Mouse (Mus musculus) G1E (cell line): ENCODE measurements around the gene Fkbp7. TPM values are rescaled to one million over a fixed set of nuclear protein-coding genes. Genes with fewer than 3 reads are reported as not detected.
A peak's percentile ranks its signal among the peaks of the same experiment; 100 is the strongest.

ENCODE experiments used
- ATAC-seq: 2 replicates; pipeline ENCODE4 v1.8.0; 2016; ENCODE audit warnings: mild to moderate bottlenecking; ENCODE audit not compliant: insufficient number of reproducible peaks, poor library complexity, low FRiP score, severe bottlenecking; ENCODE audit errors: extremely low read depth
- DNase-seq: peaks from one replicate; pipeline ENCODE4 v3.0.0; 2012; ENCODE audit warnings: low spot score
- H3K27me3 ChIP-seq: 2 replicates; pipeline ENCODE4 v1.6.1; 2012; ENCODE audit warnings: mild to moderate bottlenecking, low read length, inconsistent platforms; ENCODE audit not compliant: insufficient read depth
- H3K36me3 ChIP-seq: replicated peaks from 2 replicates; pipeline ENCODE3; 2012; ENCODE audit warnings: mild to moderate bottlenecking, inconsistent platforms
- H3K4me1 ChIP-seq: 2 replicates; pipeline ENCODE4 v1.6.1; 2012; ENCODE audit warnings: low read depth, low read length, inconsistent platforms, mixed read lengths; ENCODE audit not compliant: insufficient read depth
- H3K4me3 ChIP-seq: 2 replicates; pipeline ENCODE4 v1.5.1; 2012; ENCODE audit warnings: low read depth, mild to moderate bottlenecking, inconsistent platforms, low read length, moderate library complexity, mixed read lengths
- H3K9me3 ChIP-seq: replicated peaks from 2 replicates; pipeline ENCODE4 v1.6.1; 2012; ENCODE audit warnings: inconsistent platforms
- CTCF ChIP-seq: IDR thresholded peaks from 2 replicates; pipeline ENCODE4 v1.5.1; 2012; ENCODE audit warnings: low read depth, low read length, inconsistent platforms, mixed read lengths
- GATA1 ChIP-seq: IDR thresholded peaks from 2 replicates; pipeline ENCODE4 v1.6.1; 2012; ENCODE audit warnings: borderline replicate concordance, low read length, inconsistent platforms, mixed read lengths
- GATA2 ChIP-seq: IDR thresholded peaks from 2 replicates; pipeline ENCODE4 v1.6.1; 2012; ENCODE audit warnings: low read depth, low read length, inconsistent platforms, borderline replicate concordance
- POLR2AphosphoS5 ChIP-seq: IDR thresholded peaks from 2 replicates; pipeline ENCODE4 v1.6.1; 2012; ENCODE audit warnings: low read depth, low read length, inconsistent platforms; ENCODE audit not compliant: insufficient replicate concordance
- TAL1 ChIP-seq: conservative IDR thresholded peaks from 2 replicates; pipeline ENCODE4 v1.6.1; 2012; ENCODE audit warnings: low read depth, low read length, inconsistent platforms, mixed read lengths
- polyA plus RNA-seq: library from polyadenylated mRNA; stranded (reverse); fragments of >175 nt; gene quantifications from 2 replicates; pipeline ENCODE4 v1.2.3, GENCODE M21; 2012
- total RNA-seq, 2 experiments: library from RNA; stranded (forward) in 1 of 2; stranded (reverse) in 1 of 2; fragments of 200-1000 nt in 1 of 2; fragments of >200 nt in 1 of 2; fragmentation: Nextera tagmentation in 1 of 2; gene quantifications; 2 replicates each; pipeline ENCODE4 v1.2.3; 2014 to 2017

Gene Fkbp7
- total and polyA plus RNA-seq, 3 experiments, result 0.29 to 9.9 (median 5.3) TPM

DNA sequence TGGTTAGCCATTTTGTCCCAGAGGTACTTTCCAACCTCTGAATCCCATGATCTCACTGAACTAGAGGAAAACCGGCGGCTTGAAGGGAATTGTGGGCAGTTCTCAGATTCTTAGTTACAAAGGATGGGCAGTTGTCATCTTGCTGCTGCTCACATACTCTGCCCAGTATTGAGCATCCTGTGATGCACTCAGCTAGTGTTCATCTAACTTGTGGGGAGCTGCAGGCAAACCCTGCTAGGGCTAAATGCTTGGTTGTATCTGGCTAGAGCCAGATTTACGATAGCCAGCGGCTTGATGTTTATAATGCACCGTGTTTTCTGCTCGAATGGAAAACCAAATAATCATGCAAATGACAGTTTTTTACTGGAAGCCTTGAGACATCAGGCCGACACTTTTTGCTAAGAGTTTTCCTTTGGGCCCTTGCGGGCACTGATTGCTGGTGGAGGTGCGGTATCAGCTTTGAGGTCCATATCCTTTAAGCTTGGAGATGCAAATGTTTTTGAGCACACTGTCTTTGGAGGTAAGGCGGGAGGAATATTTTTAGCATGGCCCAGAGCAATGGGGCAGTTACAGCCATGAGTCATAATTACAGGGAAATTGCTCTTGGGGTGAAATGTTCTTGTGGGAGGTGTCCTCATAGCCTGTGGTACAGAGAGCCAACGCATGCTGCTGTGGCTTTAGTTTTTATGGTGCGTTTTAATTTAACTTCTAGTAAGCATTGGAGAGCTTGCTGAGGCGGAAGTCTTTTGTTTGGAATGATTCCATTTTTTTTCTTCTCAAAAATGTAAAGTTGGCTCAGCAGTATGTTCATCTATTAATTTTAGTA is 3.7 kb upstream of the Fkbp7 start:
- DNase-seq (no peak), ATAC-seq (no peak)
- H3K4me1 ChIP-seq, result peaks cover 48% of the 10 kb centered on the region
- peak overlapping the region; percentile 84 for H3K4me3 ChIP-seq
- no peaks in the 10 kb centered on the region for H3K9me3 ChIP-seq
- no peak for TF ChIP-seq CTCF
- TF ChIP-seq TAL1, result no peak
- TF ChIP-seq GATA2, result no peak
- no peak for TF ChIP-seq GATA1
- no peak for TF ChIP-seq POLR2AphosphoS5
- peaks cover 48% of the 10 kb centered on the region for H3K36me3 ChIP-seq
- no peaks in the 10 kb centered on the region for H3K27me3 ChIP-seq

DNA sequence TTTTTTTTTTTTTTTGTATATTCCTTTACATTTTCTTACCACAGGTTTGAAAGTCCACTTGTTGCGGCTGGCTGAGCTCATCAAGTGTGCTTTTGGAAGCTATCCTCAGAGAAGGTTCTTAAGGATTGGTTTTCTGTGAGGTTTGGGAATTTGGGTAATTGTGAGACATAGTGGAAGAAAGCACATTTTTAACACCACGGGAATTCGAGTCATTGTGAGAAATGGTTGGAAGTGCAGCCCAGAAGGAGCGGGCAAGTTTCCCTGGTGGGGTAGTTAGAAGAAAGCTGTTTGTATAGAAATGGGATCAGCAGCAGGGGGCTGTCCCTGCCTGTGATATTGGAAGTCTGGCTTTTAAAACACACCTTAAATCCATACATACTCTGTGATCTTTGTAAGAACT is 3.0 kb upstream of the Fkbp7 start:
- Histone ChIP-seq H3K4me3 (peak overlapping the region; percentile 84), H3K4me1 (peaks cover 49% of the 10 kb centered on the region), H3K27me3 (no peaks in the 10 kb centered on the region), H3K9me3 (no peaks in the 10 kb centered on the region), H3K36me3 (peaks cover 43% of the 10 kb centered on the region)
- ATAC-seq (no peak), DNase-seq (no peak)
- no peak for TF ChIP-seq GATA2
- TF ChIP-seq GATA1, result no peak
- no peak for TF ChIP-seq CTCF
- no peak for TF ChIP-seq TAL1
- TF ChIP-seq POLR2AphosphoS5, result no peak

GRCm38 (mm10) chr2:76675451-76675850 is 2.5 kb upstream of the Fkbp7 start:
- DNase-seq, result no peak
- peaks cover 38% of the 10 kb centered on the region for H3K36me3 ChIP-seq
- no peak for ATAC-seq
- H3K4me1 ChIP-seq, result peaks cover 49% of the 10 kb centered on the region
- H3K4me3 ChIP-seq, result peak overlapping the region; percentile 84
- H3K9me3 ChIP-seq, result no peaks in the 10 kb centered on the region
- H3K27me3 ChIP-seq, result no peaks in the 10 kb centered on the region
- no peak for TF ChIP-seq CTCF
- no peak for TF ChIP-seq GATA2
- TF ChIP-seq POLR2AphosphoS5, result no peak
- no peak for TF ChIP-seq GATA1
- no peak for TF ChIP-seq TAL1

DNA sequence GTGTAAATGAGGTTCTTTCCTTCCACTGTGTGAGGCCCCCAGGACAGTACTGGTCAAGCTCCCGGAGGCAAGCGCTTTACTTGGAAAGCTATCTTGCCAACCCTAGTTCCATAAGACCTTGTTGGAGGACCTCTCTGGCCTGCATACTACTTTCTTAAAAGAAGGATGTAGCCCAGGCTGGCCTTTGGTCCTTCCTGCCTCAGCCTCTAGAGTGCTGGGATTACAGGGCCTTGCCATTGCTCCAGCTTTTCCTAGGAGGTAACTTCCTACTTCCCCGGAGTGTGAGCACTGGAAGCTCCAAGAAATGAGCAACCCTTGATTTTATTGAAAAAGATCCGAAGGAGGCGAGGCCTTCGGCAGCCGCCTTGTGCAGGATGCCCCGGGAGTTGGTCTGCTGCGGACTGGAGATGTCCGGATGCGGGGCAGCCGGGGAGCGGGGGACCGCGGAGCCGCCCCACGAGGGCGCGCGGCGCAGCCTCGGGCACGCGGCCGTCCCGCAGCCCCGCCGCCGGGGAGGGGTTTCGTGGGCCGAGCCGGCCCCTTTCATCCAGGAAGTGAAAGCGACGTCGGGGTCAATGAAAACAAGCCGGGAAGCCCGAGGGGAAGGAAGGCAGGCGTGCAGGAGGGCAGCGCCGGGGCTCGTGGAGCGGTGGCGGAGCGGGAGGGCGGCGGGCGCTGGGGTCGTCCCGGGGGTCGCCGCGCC is 2.0 kb upstream of the Fkbp7 start, which contains the start of gene Plekha3:
Gene Plekha3, plus strand, starts transcription at position 557 of the 703 bp plus-strand sequence.
- Histone ChIP-seq H3K27me3 (no peaks in the 10 kb centered on the region), H3K4me3 (peak within 1 kb of the TSS; percentile 84), H3K9me3 (no peaks in the 10 kb centered on the region), H3K4me1 (peaks cover 49% of the 10 kb centered on the region), H3K36me3 (peaks cover 32% of the 10 kb centered on the region)
- ATAC-seq (peak; percentile 35), DNase-seq (peak; percentile 93)
- no peak for TF ChIP-seq TAL1
- no peak for TF ChIP-seq CTCF

DNA sequence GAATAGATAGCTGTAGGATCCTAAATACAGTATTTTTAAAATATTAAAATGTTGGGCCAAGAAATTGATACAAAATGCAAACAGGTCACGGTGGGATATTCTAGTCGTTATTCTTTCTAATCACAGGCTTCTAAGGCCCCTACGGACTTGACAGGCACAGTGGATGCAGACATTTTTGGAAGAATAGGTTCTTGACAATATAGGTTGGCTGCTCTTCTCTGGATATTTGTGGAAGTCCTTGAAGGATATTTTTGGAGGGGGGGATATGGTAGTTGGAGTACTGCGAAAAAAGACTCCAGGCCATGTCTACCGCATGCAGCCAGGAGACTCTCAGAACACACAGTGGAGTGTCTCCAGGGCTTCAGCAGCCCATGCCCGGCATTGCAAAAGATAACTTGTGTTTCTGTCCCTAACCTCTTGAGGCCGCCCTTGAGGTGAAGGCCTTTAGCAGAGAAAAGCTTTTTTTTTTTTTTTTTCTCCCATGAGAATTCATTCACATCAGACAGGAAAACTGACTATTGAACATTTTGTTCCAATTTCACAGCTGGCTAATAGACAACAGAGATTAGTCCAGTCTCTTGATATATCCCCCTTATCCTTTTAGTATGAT is 661 bp upstream of the Fkbp7 start:
- peak; percentile 47; the same call in 1 of the 2 replicates for ATAC-seq
- Histone ChIP-seq H3K9me3 (no peaks in the 10 kb centered on the region), H3K36me3 (peaks cover 28% of the 10 kb centered on the region), H3K4me3 (no peak overlapping the region; the same call in 1 of the 2 replicates), H3K4me1 (peaks cover 49% of the 10 kb centered on the region), H3K27me3 (no peaks in the 10 kb centered on the region)
- DNase-seq, result peak; percentile 54
- TF ChIP-seq TAL1 (no peak), CTCF (no peak), POLR2AphosphoS5 (no peak), GATA2 (no peak), GATA1 (no peak)
